Mouse (Mus musculus): Measurements from ENCODE around the gene Mak. TPM values are rescaled to one million over a fixed set of nuclear protein-coding genes. Genes with fewer than 3 reads are reported as not detected.
"Not testable (repeated sequence)": the region's sequence is repeated elsewhere in the genome, so short reads cannot be mapped to it uniquely, and the experiment has no call there.

The Mak gene
- polyA plus RNA-seq, 1 experiment from 2014 or later: 1.4 TPM

DNA sequence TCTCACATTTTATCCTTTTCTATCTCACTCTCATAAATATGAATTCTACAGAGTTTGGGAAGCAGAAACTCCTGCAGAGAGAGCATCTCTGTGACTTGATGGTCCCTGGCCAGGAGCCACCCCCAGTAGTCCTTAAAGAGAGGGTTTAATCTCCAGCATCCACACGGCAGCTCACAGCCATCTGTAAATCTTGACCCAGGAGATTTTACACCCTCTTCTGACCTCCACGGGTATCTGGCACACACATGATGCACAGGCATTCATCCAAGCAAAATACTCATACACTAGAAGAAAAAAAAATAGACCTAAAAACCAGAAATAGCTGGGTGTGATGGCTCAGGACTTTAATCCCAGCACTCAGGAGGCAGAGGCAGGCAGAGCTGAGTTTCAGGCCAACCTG lies 91.1 kb downstream of the Mak start:
- Histone ChIP-seq H3K9me3 (replicated peaks) (no peaks in the 10 kb centered on the region), H3K4me2 (no peak overlapping the region), H3K27me3 (replicated peaks) (no peaks in the 10 kb centered on the region), H3K4me1 (no peaks in the 10 kb centered on the region), H3K9ac (replicated peaks) (no peak overlapping the region), H3K36me3 (no peaks in the 10 kb centered on the region), H3K27ac (replicated peaks) (no peak overlapping the region), H3K4me3 (replicated peaks) (no peak overlapping the region)
- 73% methylated on average over 2 of the region's 2 CpGs for WGBS
- no peak for ATAC-seq (ENCODE audit: low FRiP score)

DNA sequence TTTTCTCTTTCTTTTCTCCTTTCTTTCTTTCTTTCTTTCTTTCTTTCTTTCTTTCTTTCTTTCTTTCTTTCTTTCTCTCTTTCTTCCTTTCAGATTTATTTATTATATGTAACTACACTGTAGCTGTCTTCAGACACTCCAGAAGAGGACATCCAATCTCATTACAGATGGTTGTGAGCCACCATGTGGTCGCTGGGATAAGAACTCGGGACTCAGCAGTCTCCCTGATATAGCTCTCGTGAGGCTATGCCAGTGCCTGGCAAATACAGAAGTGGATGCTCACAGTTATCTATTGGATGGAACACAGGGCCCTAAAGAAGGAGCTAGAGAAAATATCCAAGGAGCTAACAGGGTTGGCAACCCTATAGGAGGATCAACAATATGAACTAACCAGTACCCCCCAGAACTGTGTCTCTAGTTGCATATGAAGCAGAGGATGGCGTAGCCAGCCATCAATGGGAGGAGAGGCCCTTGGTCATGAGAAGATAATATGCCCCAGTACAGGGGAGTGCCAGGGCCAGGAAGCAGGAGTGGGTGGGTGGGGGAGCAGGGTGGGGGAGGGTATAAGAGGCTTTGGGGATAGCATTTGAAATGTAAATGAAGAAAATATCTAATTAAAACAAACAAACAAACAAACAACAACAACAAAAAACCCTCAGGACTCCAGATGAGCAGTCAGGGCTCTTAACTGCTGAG lies 91.8 kb downstream of the Mak start:
- not testable (repeated sequence) for H3K9ac ChIP-seq (replicated peaks); H3K9me3 ChIP-seq (replicated peaks); H3K4me2 ChIP-seq; H3K4me3 ChIP-seq (replicated peaks); H3K27ac ChIP-seq (replicated peaks); H3K27me3 ChIP-seq (replicated peaks); H3K4me1 ChIP-seq; ATAC-seq (ENCODE audit: low FRiP score); H3K36me3 ChIP-seq
- 70% methylated on average over 4 of the region's 4 CpGs for WGBS

GRCm38 (mm10) chr13:40986081-40986480 lies 93.4 kb downstream of the Mak start:
- no peaks in the 10 kb centered on the region for H3K9me3 ChIP-seq (replicated peaks)
- H3K4me2 ChIP-seq: no peak overlapping the region
- H3K9ac ChIP-seq (replicated peaks): no peak overlapping the region
- ATAC-seq (ENCODE audit: low FRiP score): no peak
- WGBS: 95% methylated on average over 5 of the region's 5 CpGs
- no peaks in the 10 kb centered on the region for H3K27me3 ChIP-seq (replicated peaks)
- H3K27ac ChIP-seq (replicated peaks): no peak overlapping the region
- no peak overlapping the region for H3K4me3 ChIP-seq (replicated peaks)
- H3K36me3 ChIP-seq: no peaks in the 10 kb centered on the region
- H3K4me1 ChIP-seq: no peaks in the 10 kb centered on the region

GRCm38 (mm10) chr13:40982759-40983158 lies 96.7 kb downstream of the Mak start:
- no peak overlapping the region for H3K4me3 ChIP-seq (replicated peaks)
- no peak overlapping the region for H3K9ac ChIP-seq (replicated peaks)
- no peaks in the 10 kb centered on the region for H3K4me1 ChIP-seq
- H3K27me3 ChIP-seq (replicated peaks): no peaks in the 10 kb centered on the region
- H3K36me3 ChIP-seq: no peaks in the 10 kb centered on the region
- WGBS: 89% methylated on average over 1 of the region's 1 CpGs
- no peak overlapping the region for H3K4me2 ChIP-seq
- no peak overlapping the region for H3K27ac ChIP-seq (replicated peaks)
- ATAC-seq (ENCODE audit: low FRiP score): no peak
- H3K9me3 ChIP-seq (replicated peaks): no peaks in the 10 kb centered on the region

DNA sequence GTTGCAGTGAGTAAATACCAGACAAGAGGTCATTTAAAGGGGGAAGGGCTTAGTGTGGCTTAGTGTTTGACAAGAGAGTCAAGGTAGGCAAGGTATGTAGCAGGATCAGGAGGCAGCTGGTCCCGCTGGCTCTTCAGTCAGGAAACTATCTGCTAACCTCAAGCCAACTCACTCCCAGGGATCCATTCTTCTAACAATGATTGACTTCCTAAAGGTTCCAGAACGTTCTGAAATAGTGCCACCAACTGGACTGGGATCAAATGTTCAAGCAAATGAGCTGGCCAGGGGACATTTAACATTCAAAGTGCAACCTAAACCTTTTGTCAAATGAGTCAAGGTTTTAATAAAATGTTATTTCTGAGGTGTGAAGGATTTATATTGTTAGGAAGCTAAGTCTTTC lies 100.2 kb downstream of the Mak start:
- Histone ChIP-seq H3K4me1 (no peaks in the 10 kb centered on the region), H3K9ac (replicated peaks) (no peak overlapping the region), H3K27me3 (replicated peaks) (no peaks in the 10 kb centered on the region), H3K9me3 (replicated peaks) (no peaks in the 10 kb centered on the region), H3K36me3 (no peaks in the 10 kb centered on the region), H3K4me2 (no peak overlapping the region), H3K4me3 (replicated peaks) (no peak overlapping the region), H3K27ac (replicated peaks) (no peak overlapping the region)
- no peak for ATAC-seq (ENCODE audit: low FRiP score)
- 61% methylated on average over 2 of the region's 2 CpGs for WGBS

GRCm38 (mm10) chr13:40978652-40979051 lies 100.9 kb downstream of the Mak start:
- Histone ChIP-seq H3K4me3 (replicated peaks) (no peak overlapping the region), H3K36me3 (no peaks in the 10 kb centered on the region), H3K27ac (replicated peaks) (no peak overlapping the region), H3K9ac (replicated peaks) (no peak overlapping the region), H3K27me3 (replicated peaks) (no peaks in the 10 kb centered on the region), H3K4me2 (no peak overlapping the region), H3K9me3 (replicated peaks) (no peaks in the 10 kb centered on the region), H3K4me1 (no peaks in the 10 kb centered on the region)
- ATAC-seq (ENCODE audit: low FRiP score): no peak
- WGBS: 88% methylated on average over 4 of the region's 4 CpGs

DNA sequence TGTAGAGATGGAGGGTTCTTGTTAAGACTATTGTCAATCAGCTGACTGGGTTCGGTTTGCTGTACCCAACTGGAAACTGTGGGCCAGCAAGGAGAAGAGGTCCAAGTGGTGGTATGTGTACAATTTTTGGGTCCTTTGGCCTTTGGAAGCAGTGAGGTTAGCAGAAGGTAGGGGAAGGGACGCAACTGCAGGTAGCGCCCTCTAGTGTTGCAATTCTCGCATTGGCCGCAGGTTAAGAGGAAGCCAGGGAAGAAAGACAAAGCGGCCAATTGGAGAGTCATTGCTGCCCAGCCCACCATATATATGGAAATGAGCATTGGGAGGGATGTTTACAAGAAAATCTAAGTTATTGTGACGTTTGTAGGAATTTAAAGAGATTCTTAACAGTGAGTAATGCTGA lies 101.9 kb downstream of the Mak start:
- WGBS: 17% methylated on average over 7 of the region's 7 CpGs
- no peak overlapping the region for H3K4me3 ChIP-seq (replicated peaks)
- H3K27ac ChIP-seq (replicated peaks): no peak overlapping the region

More for the DNA sequence above, 101.9 kb downstream of the Mak start:
- Histone ChIP-seq H3K4me1 (no peaks in the 10 kb centered on the region), H3K4me2 (no peak overlapping the region), H3K27me3 (replicated peaks) (no peaks in the 10 kb centered on the region), H3K9me3 (replicated peaks) (no peaks in the 10 kb centered on the region), H3K9ac (replicated peaks) (no peak overlapping the region), H3K36me3 (no peaks in the 10 kb centered on the region)
- no peak for ATAC-seq (ENCODE audit: low FRiP score)

Other genes starting within 250 kb of the Mak start
- gene Gcnt2, start 220.0 kb downstream of the Mak start, polyA plus RNA-seq (2015; fragmentation: Nextera tagmentation; extraction: Ambion mirVana): 5.6 and 6.2 TPM in 2 replicates
- gene Pak1ip1, start 78.7 kb downstream of the Mak start, polyA plus RNA-seq (2015; fragmentation: Nextera tagmentation; extraction: Ambion mirVana): 50.3 and 60.1 TPM in 2 replicates
- 142 and 155 TPM in 2 replicates for gene Tmem14c, start 63.4 kb downstream of the Mak start, polyA plus RNA-seq (2015; fragmentation: Nextera tagmentation; extraction: Ambion mirVana)
- not detected in 2 replicates for gene Gcm2, start 31.3 kb upstream of the Mak start, polyA plus RNA-seq (2015; fragmentation: Nextera tagmentation; extraction: Ambion mirVana)
- gene Sycp2l, start 34.6 kb upstream of the Mak start, polyA plus RNA-seq (2015; fragmentation: Nextera tagmentation; extraction: Ambion mirVana): not detected in 2 replicates
- 30.7 and 35.2 TPM in 2 replicates for gene Elovl2, start 140.7 kb upstream of the Mak start, polyA plus RNA-seq (2015; fragmentation: Nextera tagmentation; extraction: Ambion mirVana)
- 28.2 and 31.2 TPM in 2 replicates for gene Smim13, start 170.1 kb upstream of the Mak start, polyA plus RNA-seq (2015; fragmentation: Nextera tagmentation; extraction: Ambion mirVana)
- gene Gm17364, start 194.3 kb upstream of the Mak start, polyA plus RNA-seq (2015; fragmentation: Nextera tagmentation; extraction: Ambion mirVana): not detected in 2 replicates

All from neural tube, embryonic 15.5 days (tissue).